Mouse (Mus musculus) C2C12 (cell line): ENCODE measurements around the gene Olfr211.

Source experiments
- CTCF ChIP-seq: IDR thresholded peaks from one replicate; pipeline ENCODE4 v1.5.1; 2011; ENCODE audit not compliant: control insufficient read depth, insufficient read depth, insufficient read length
- FOSL1 ChIP-seq: IDR thresholded peaks from one replicate; pipeline ENCODE4 v1.8.0; 2011; ENCODE audit warnings: mild to moderate bottlenecking, low read length; ENCODE audit not compliant: poor library complexity, insufficient read depth, severe bottlenecking
- USF1 ChIP-seq: IDR thresholded peaks from one replicate; pipeline ENCODE4 v1.6.1; 2011; ENCODE audit warnings: low read depth, mild to moderate bottlenecking, control low read depth, moderate library complexity

GRCm38 (mm10) chr6:116485081-116485480 lies 3.8 kb upstream of the Olfr211 start:
- no peak for TF ChIP-seq USF1
- no peak for TF ChIP-seq CTCF
- no peak for TF ChIP-seq FOSL1
